Mouse (Mus musculus): ENCODE data around the gene Ica1.

Gene Ica1

GRCm38 (mm10) chr6:8752984-8753722 lies 25.1 kb downstream of the Ica1 start:
- POLR2A ChIA-PET: interaction anchor here in 1 of 4 experiments (1.0 kb wide), 1 partner anchor 10 kb away, joined by 3 read pairs; no protein-coding TSS in a partner anchor

GRCm38 (mm10) chr6:8744886-8745285 lies 33.4 kb downstream of the Ica1 start:
- ChIA-PET CTCF (no interaction called here), POLR2A (no interaction called here)

More at GRCm38 (mm10) chr6:8752984-8753722, 25.1 kb downstream of the Ica1 start:
- CTCF ChIA-PET: no interaction called here

GRCm38 (mm10) chr6:8744273-8744785 lies 34.0 kb downstream of the Ica1 start:
- POLR2A ChIA-PET: no interaction called here
- CTCF ChIA-PET: no interaction called here

GRCm38 (mm10) chr6:8742449-8742848 lies 35.8 kb downstream of the Ica1 start:
- POLR2A ChIA-PET: no interaction called here
- CTCF ChIA-PET: no interaction called here

- CTCF ChIA-PET: no interaction called here
- POLR2A ChIA-PET: no interaction called here
These were observed 36.6 kb downstream of the Ica1 start for GRCm38 (mm10) chr6:8741659-8742058.

GRCm38 (mm10) chr6:8740092-8740491 lies 38.2 kb downstream of the Ica1 start:
- POLR2A ChIA-PET: interaction anchor here in 1 of 4 experiments (0.7 kb wide), 1 partner anchor 366 kb away, joined by 3 read pairs; no protein-coding TSS in a partner anchor
- CTCF ChIA-PET: interaction anchor here in 1 of 4 experiments (0.7 kb wide), 1 partner anchor 125 kb away, joined by 3 read pairs; no protein-coding TSS in a partner anchor

- CTCF ChIA-PET: no interaction called here
- POLR2A ChIA-PET: no interaction called here
These were observed 39.9 kb downstream of the Ica1 start for GRCm38 (mm10) chr6:8738396-8738795.

- CTCF ChIA-PET: no interaction called here
- POLR2A ChIA-PET: interaction anchor here in 1 of 4 experiments (0.7 kb wide), 1 partner anchor 9 kb away, joined by 7 read pairs; no protein-coding TSS in a partner anchor
These were observed 41.8 kb downstream of the Ica1 start for GRCm38 (mm10) chr6:8736493-8736820.

- ChIA-PET CTCF (interaction anchor here in 1 of 4 experiments (0.6 kb wide), 1 partner anchor 12 kb away, joined by 3 read pairs; no protein-coding TSS in a partner anchor), POLR2A (interaction anchor here in 2 of 4 experiments (0.6 to 0.7 kb wide), 2 partner anchors 10 to 40 kb away, joined by 4 to 7 read pairs; no protein-coding TSS in a partner anchor)
These were observed 42.4 kb downstream of the Ica1 start for GRCm38 (mm10) chr6:8735657-8736492.

GRCm38 (mm10) chr6:8735044-8735443 lies 43.2 kb downstream of the Ica1 start:
- POLR2A ChIA-PET: no interaction called here
- CTCF ChIA-PET: no interaction called here

- POLR2A ChIA-PET: no interaction called here
- CTCF ChIA-PET: interaction anchor here in 1 of 4 experiments (0.8 kb wide), 1 partner anchor 457 kb away, joined by 3 read pairs; no protein-coding TSS in a partner anchor
These were observed 45.8 kb downstream of the Ica1 start for GRCm38 (mm10) chr6:8732492-8732891.

GRCm38 (mm10) chr6:8731656-8732191 lies 46.6 kb downstream of the Ica1 start:
- ChIA-PET POLR2A (no interaction called here), CTCF (no interaction called here)

- POLR2A ChIA-PET: no interaction called here
These were observed 47.9 kb downstream of the Ica1 start for GRCm38 (mm10) chr6:8730433-8730832.

GRCm38 (mm10) chr6:8727806-8728205 lies 50.5 kb downstream of the Ica1 start:
- ChIA-PET CTCF (no interaction called here), POLR2A (no interaction called here)

More at GRCm38 (mm10) chr6:8730433-8730832, 47.9 kb downstream of the Ica1 start:
- CTCF ChIA-PET: no interaction called here

- POLR2A ChIA-PET: no interaction called here
These were observed 52.7 kb downstream of the Ica1 start for GRCm38 (mm10) chr6:8725610-8726009.

GRCm38 (mm10) chr6:8719692-8720091 lies 58.6 kb downstream of the Ica1 start:
- POLR2A ChIA-PET: no interaction called here
- CTCF ChIA-PET: no interaction called here

More at GRCm38 (mm10) chr6:8725610-8726009, 52.7 kb downstream of the Ica1 start:
- CTCF ChIA-PET: interaction anchor here in 1 of 4 experiments (0.5 kb wide), 1 partner anchor 1431 kb away, joined by 3 read pairs; no protein-coding TSS in a partner anchor

GRCm38 (mm10) chr6:8717967-8718366 lies 60.3 kb downstream of the Ica1 start:
- ChIA-PET POLR2A (no interaction called here), CTCF (no interaction called here)

- ChIA-PET POLR2A (no interaction called here), CTCF (no interaction called here)
These were observed 61.7 kb downstream of the Ica1 start for GRCm38 (mm10) chr6:8716539-8716938.

- ChIA-PET CTCF (no interaction called here), POLR2A (interaction anchor here in 1 of 4 experiments (1.3 kb wide), 1 partner anchor 17 kb away, joined by 4 read pairs; no protein-coding TSS in a partner anchor)
These were observed 67.0 kb downstream of the Ica1 start for GRCm38 (mm10) chr6:8711246-8711645.
